Mouse (Mus musculus): ENCODE measurements around the gene Zbtb46. TPM values are rescaled to one million over a fixed set of nuclear protein-coding genes. Genes with fewer than 3 reads are reported as not detected.

Zbtb46 gene
- polyA plus RNA-seq, 1 experiment from 2014 or later: 16.4 TPM

DNA sequence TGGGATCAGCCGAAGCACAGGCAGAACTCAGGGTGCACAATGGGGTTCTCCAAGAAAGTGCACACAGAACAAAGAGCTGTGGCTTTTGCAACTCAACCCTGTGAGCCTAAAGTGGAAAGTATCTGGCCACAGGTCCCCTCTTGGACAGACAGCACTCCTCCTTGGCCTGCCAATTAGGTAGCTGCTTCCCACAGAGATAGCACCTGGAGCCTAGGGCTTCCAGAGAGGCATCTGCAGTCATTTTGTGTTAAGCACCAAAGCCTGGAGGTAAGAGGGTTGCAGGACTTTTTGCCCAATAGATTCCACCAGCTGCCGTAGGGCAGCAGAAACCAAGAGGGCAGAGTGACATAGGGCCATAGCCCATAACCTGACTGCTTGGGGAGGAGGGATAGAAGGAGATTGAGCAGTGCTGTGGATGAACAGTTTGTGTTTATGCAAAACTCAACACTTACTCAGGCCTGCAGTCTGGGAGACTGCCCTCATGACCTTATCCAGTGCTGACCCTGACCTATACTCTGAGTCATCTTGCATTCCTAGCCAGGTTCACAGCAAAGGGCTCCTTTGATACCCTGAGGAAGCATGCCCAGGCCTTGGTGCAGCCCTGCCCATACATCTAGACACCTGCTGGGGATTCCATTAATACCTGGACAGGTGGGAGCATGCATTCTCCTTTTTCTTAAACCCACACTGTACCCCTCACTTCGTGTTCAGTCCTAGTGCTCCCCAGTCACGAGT lies 68.9 kb downstream of the Zbtb46 start:
- Histone ChIP-seq H3K4me1 (no peaks in the 10 kb centered on the region; the same call in 1 of the 2 replicates), H3K9me3 (no peaks in the 10 kb centered on the region), H3K36me3 (replicated peaks) (peaks cover 69% of the 10 kb centered on the region), H3K27ac (replicated peaks) (no peak overlapping the region), H3K4me3 (no peak overlapping the region), H3K27me3 (replicated peaks; ENCODE audit: low read depth, poor library complexity, severe bottlenecking) (no peaks in the 10 kb centered on the region)
- 77% methylated on average over 4 of the region's 4 CpGs for WGBS
- no peak for DNase-seq (ENCODE audit: low spot score)

DNA sequence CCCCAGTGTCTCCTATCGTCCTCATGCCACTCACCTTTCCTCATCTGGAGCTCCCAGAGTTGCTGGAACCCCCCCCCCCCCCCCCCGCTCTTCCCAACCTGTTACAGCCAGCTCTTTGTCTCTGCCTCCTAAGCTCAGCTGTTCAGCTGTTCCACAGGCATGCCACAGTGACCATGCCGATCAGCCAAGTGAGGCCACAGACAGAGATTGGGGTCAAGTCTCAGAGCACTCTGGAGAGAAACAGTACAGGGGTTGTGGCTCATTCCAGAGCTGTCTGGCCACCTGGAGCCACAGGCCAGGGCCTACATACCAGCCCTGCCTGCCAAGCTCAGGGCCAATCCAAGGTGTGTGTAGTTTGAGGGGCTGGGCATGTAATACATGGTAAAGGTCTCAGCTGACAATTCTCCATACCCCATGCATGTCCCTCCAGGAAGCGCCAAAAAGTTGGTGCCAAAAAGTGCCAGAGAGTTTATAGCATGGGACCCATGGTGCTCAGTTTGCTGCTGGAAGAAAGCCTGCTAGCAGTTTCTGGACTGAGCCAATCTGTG lies 72.5 kb downstream of the Zbtb46 start:
- no peaks in the 10 kb centered on the region for H3K27me3 ChIP-seq (replicated peaks; ENCODE audit: low read depth, poor library complexity, severe bottlenecking)
- H3K36me3 ChIP-seq (replicated peaks): peaks cover 80% of the 10 kb centered on the region
- 75% methylated on average over 4 of the region's 4 CpGs for WGBS
- no peak overlapping the region for H3K27ac ChIP-seq (replicated peaks)
- H3K4me1 ChIP-seq: no peaks in the 10 kb centered on the region
- no peak overlapping the region for H3K4me3 ChIP-seq
- DNase-seq (ENCODE audit: low spot score): no peak
- no peaks in the 10 kb centered on the region for H3K9me3 ChIP-seq

DNA sequence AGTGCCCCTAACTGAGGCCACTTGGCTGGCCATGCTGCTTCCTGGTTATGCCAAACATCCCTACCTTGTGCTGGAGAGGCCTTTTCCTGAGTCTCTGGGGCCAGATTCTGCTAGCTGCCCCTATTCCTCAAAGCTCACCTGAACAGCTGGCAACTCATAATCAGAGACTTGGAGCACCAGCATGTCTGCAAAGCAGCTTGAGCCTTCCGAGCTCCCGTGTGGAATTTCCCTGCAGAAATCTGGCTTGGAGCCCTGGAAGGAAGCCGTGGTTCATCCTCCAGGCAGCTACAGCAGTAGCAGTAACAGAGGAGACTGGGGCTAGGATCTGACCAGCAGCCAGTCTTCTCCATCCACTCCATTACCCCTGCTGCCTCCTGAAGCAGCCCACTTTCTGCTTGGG lies 73.3 kb downstream of the Zbtb46 start:
- no peak overlapping the region for H3K27ac ChIP-seq (replicated peaks)
- no peak for DNase-seq (ENCODE audit: low spot score)
- H3K27me3 ChIP-seq (replicated peaks; ENCODE audit: low read depth, poor library complexity, severe bottlenecking): no peaks in the 10 kb centered on the region
- peaks cover 80% of the 10 kb centered on the region for H3K36me3 ChIP-seq (replicated peaks)
- no peaks in the 10 kb centered on the region for H3K4me1 ChIP-seq
- no peak overlapping the region for H3K4me3 ChIP-seq
- H3K9me3 ChIP-seq: no peaks in the 10 kb centered on the region
- 96% methylated on average over 3 of the region's 3 CpGs for WGBS

DNA sequence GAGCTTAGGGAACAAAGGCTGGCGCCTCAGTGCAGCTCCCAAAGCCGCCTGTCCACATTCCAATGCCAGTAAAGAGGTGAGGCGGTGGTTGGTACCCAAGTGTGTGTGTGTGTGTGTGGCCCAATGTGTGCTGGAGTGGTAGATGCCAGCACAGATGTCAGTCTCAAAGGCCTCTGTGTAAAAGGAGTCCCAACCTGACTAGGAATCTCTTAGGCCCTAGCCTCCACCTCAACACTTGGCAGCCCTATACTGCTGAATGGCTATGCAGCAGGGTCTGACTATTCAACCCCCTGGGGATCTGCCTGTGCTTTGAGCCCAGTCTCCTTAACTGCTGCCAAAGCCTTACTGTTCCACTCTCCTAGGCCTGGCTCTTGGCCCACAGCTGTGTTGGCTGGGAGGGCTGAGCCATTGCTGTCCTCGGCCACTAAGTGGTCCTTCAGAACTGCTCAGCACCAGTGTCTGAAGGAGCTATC lies 74.3 kb downstream of the Zbtb46 start:
- H3K4me3 ChIP-seq: no peak overlapping the region
- H3K4me1 ChIP-seq: no peaks in the 10 kb centered on the region
- DNase-seq (ENCODE audit: low spot score): peak; percentile 24
- H3K9me3 ChIP-seq: no peaks in the 10 kb centered on the region
- WGBS: 78% methylated on average over 4 of the region's 4 CpGs
- H3K27me3 ChIP-seq (replicated peaks; ENCODE audit: low read depth, poor library complexity, severe bottlenecking): no peaks in the 10 kb centered on the region
- peak overlapping the region; percentile 44; the same call in 1 of the 2 replicates for H3K27ac ChIP-seq (replicated peaks)
- peaks cover 80% of the 10 kb centered on the region for H3K36me3 ChIP-seq (replicated peaks)

DNA sequence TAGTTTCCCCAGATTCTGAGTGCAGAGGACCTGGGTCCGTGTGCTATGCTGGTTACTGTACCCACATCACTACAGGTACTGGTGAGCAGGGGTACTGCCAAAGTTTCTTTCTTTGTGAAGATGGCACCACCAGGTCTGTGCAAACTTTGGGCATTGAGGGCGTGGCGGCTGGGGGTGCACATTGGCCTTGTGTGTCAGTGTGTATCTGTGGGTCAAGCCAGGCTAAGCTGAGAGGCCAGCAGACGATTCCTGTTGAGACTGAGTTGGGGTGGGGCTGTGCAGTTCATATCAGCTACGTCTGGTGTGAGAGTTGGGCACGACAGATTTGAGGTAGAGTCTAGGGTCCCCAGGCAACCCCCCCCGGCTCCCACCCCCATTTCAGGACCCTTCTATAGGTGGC lies 74.8 kb downstream of the Zbtb46 start:
- H3K4me1 ChIP-seq: no peaks in the 10 kb centered on the region
- H3K27ac ChIP-seq (replicated peaks): 0 out of 2 replicates have a peak overlapping the region, but pooled peaks have one; percentile 44
- no peak for DNase-seq (ENCODE audit: low spot score)
- peaks cover 80% of the 10 kb centered on the region for H3K36me3 ChIP-seq (replicated peaks)
- H3K4me3 ChIP-seq: no peak overlapping the region
- no peaks in the 10 kb centered on the region for H3K9me3 ChIP-seq
- 88% methylated on average over 7 of the region's 7 CpGs for WGBS
- H3K27me3 ChIP-seq (replicated peaks; ENCODE audit: low read depth, poor library complexity, severe bottlenecking): no peaks in the 10 kb centered on the region

DNA sequence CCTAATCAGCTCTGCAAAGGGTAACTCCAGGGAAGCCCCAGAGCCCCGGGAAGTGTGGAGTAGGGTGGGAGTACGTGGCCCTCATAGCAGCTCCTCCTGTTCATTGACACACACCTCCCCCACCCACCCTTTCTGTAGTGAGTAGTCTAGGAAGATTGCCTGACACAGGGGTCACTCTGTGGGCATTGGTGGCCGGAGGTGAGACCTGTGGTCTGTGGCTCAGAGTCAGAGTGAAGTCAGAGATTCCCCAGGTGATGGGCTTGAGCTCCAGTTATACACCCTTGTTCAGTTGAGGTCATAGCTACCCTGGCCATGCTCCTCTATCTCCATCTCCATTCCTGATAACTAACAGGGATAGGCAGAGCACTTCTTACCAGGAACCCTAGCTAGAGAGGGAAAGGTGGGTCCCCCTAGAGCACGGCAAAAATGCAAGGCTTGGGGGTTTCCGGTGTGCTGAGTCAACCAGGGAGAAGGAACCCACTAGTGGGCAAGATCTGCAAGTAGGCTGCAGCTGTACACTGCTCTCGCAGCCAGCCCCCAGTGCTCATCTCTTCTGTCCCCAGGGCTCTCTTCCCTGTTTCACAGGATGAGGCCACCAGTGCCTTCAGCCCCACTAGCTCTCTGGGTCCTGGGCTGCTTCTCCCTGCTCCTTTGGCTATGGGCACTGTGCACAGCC lies 77.5 kb downstream of the Zbtb46 start:
- no peaks in the 10 kb centered on the region for H3K9me3 ChIP-seq
- no peaks in the 10 kb centered on the region for H3K27me3 ChIP-seq (replicated peaks; ENCODE audit: low read depth, poor library complexity, severe bottlenecking)
- peaks cover 96% of the 10 kb centered on the region for H3K36me3 ChIP-seq (replicated peaks)
- no peak overlapping the region for H3K27ac ChIP-seq (replicated peaks)
- no peak overlapping the region for H3K4me3 ChIP-seq
- no peaks in the 10 kb centered on the region for H3K4me1 ChIP-seq
- no peak for DNase-seq (ENCODE audit: low spot score)
- WGBS: 93% methylated on average over 6 of the region's 6 CpGs

DNA sequence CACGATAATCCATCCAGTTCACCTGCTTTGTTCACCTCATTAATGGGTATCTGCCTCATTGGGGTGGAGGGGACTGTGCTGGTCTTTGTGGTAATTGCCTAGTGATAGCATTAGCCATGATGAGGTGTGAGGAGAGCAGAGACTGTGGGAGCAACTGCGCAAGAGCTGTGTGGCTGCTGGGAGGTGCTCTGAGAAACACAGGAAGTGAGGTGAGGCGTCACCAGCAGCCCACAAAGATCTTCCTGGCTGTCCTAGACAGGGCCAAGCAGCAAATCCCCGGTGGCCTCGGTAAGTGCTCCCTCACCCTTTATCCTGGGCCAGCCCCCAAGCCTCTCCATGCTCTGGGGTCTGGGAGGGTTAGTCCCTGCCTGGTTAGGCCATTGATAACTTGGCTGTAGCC lies 78.1 kb downstream of the Zbtb46 start:
- 91% methylated on average over 5 of the region's 5 CpGs for WGBS
- DNase-seq (ENCODE audit: low spot score): no peak
- Histone ChIP-seq H3K36me3 (replicated peaks) (peaks cover 89% of the 10 kb centered on the region), H3K9me3 (no peaks in the 10 kb centered on the region), H3K27ac (replicated peaks) (no peak overlapping the region), H3K4me1 (no peaks in the 10 kb centered on the region), H3K4me3 (no peak overlapping the region), H3K27me3 (replicated peaks; ENCODE audit: low read depth, poor library complexity, severe bottlenecking) (no peaks in the 10 kb centered on the region)

DNA sequence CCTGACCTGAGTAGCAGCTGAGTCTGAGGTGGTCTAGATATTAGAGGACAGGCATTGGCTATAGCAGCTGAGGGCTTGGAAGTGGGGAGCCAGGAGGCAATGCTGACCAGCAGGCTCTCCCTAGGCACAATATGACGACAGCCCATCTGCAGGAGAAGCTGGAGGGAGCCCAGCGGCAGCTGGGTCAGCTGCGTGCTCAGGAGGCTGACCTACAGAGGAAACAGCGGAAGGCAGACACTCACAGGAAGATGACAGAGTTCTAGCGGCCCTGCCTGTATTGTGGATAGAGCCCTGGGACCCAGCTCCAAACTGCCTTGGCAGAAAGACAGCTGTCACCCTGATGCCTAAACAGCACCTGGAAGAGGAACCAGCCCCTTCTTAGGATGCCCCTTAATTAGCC lies 79.0 kb downstream of the Zbtb46 start:
- no peak for DNase-seq (ENCODE audit: low spot score)
- Histone ChIP-seq H3K27ac (replicated peaks) (no peak overlapping the region), H3K27me3 (replicated peaks; ENCODE audit: low read depth, poor library complexity, severe bottlenecking) (no peaks in the 10 kb centered on the region), H3K4me1 (no peaks in the 10 kb centered on the region), H3K4me3 (no peak overlapping the region), H3K36me3 (replicated peaks) (peaks cover 81% of the 10 kb centered on the region), H3K9me3 (no peaks in the 10 kb centered on the region)
- WGBS: 88% methylated on average over 5 of the region's 5 CpGs

DNA sequence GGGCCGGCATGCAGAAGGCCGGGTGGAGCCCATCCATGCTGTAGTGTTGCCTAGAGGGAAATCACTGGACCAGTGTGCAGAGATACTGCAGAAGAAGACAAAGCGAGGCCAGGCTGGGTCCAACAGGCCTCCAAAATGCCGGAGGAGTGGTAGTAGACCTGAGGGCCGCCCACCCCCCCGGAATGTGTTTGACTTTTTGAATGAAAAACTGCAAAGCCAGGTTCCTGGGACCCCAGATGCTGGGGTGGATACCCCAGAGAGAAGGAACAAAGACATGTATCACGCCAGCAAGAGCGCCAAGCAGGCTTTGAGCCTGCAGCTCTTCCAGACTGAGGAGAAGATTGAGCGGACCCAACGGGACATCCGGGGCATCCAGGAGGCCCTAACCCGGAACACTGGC lies 79.4 kb downstream of the Zbtb46 start, which contains the start of gene Lime1:
TSS of gene Lime1 (plus strand) at position 301 of the 400 bp plus-strand sequence.
- 94% methylated on average over 12 of the region's 12 CpGs for WGBS

DNA sequence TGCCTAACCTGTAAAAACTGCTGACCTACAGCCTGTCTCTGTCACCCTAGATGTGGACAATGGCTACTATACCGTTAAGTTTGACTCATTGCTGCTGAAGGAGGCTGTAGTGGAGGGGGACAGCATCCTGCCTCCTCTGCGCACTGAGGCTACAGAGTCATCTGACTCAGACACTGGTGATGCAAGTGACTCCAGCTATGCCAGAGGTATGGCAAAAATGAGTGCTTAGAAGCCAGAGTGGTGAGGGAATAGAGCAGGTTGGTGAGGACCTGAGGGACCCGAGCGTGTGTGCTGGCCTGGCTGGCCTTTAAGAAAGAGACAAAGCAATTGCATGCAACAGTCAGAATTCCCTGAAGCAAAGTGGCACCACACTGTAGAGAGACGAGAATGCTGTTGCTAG lies 80.5 kb downstream of the Zbtb46 start:
- Histone ChIP-seq H3K4me1 (no peaks in the 10 kb centered on the region), H3K9me3 (no peaks in the 10 kb centered on the region), H3K27me3 (replicated peaks; ENCODE audit: low read depth, poor library complexity, severe bottlenecking) (no peaks in the 10 kb centered on the region), H3K4me3 (no peak overlapping the region), H3K27ac (replicated peaks) (no peak overlapping the region), H3K36me3 (replicated peaks) (peaks cover 66% of the 10 kb centered on the region)
- WGBS: 88% methylated on average over 5 of the region's 5 CpGs
- DNase-seq (ENCODE audit: low spot score): no peak

More for the DNA sequence above, 79.4 kb downstream of the Zbtb46 start, which contains the start of gene Lime1:
- no peaks in the 10 kb centered on the region for H3K27me3 ChIP-seq (replicated peaks; ENCODE audit: low read depth, poor library complexity, severe bottlenecking)
- H3K9me3 ChIP-seq: no peaks in the 10 kb centered on the region
- H3K27ac ChIP-seq (replicated peaks): no peak within 1 kb of the TSS
- H3K4me3 ChIP-seq: no peak within 1 kb of the TSS
- DNase-seq (ENCODE audit: low spot score): no peak
- H3K4me1 ChIP-seq: no peaks in the 10 kb centered on the region
- H3K36me3 ChIP-seq (replicated peaks): peaks cover 77% of the 10 kb centered on the region

DNA sequence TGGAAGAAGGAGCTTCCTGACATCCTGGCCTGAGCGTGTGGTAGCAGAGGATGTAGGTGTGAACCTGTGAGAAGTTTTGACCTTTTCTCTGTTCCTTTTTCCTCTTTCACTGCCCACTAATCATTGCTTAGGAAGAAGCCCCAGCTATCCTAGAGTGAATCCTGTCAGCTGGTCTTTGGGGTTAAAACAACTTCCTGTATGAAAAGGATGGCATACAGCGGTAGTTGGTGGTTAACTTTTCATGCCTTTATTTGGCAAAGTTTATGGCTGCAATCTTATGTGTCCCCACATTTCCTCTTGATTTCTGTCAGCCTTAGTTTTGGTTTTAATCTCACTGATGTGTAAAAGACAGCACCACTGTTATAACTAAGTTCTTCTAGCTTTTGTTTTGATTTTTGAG lies 82.0 kb downstream of the Zbtb46 start:
- H3K4me3 ChIP-seq: no peak overlapping the region
- no peak overlapping the region for H3K27ac ChIP-seq (replicated peaks)
- DNase-seq (ENCODE audit: low spot score): no peak
- H3K27me3 ChIP-seq (replicated peaks; ENCODE audit: low read depth, poor library complexity, severe bottlenecking): no peaks in the 10 kb centered on the region
- WGBS: 85% methylated on average over 2 of the region's 2 CpGs
- H3K9me3 ChIP-seq: no peaks in the 10 kb centered on the region
- H3K36me3 ChIP-seq (replicated peaks): peaks cover 51% of the 10 kb centered on the region
- no peaks in the 10 kb centered on the region for H3K4me1 ChIP-seq

DNA sequence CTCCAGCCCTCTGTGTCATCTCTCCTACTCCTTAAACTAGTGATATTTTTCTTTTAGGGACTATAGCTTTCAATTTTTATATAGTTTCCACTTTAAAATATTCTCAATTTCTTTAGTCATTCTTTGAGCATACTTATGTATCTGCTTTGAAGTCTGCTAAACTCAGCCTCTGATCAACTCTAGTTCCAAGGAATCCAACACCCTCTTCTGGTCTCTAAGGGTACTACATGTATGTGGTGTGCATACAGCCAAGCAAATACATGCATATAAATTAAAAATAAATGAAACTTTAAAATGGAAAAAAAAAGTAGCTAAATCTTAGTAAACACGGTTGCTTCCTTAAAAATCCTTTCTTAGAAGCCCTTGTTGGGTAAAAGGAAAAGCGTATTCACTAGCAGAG lies 83.4 kb downstream of the Zbtb46 start:
- DNase-seq (ENCODE audit: low spot score): no peak
- WGBS: 92% methylated on average over 2 of the region's 2 CpGs
- Histone ChIP-seq H3K9me3 (no peaks in the 10 kb centered on the region), H3K4me3 (no peak overlapping the region), H3K4me1 (no peaks in the 10 kb centered on the region), H3K27ac (replicated peaks) (no peak overlapping the region), H3K36me3 (replicated peaks) (peaks cover 50% of the 10 kb centered on the region), H3K27me3 (replicated peaks; ENCODE audit: low read depth, poor library complexity, severe bottlenecking) (no peaks in the 10 kb centered on the region)

DNA sequence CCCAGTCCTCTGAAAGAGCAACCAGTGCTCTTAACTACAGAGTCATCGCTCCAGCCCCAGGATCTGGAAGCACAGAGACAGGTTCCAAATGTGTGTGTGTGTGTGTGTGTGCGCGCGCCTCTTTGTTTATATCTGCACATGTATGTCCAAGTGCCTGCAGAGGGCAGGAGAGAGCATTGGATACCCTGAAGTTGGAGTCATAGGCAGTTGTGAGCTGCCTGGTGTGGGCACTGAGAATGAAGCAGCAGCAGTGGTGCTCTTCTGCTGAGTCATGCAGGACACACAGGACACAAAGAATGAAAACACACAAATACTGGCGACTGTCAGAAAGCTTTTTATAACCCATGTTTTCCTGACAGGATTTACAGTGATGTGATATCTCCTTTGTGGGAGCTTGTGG lies 89.2 kb downstream of the Zbtb46 start:
- no peak for DNase-seq (ENCODE audit: low spot score)
- Histone ChIP-seq H3K36me3 (replicated peaks) (peaks cover 45% of the 10 kb centered on the region), H3K9me3 (no peaks in the 10 kb centered on the region), H3K4me3 (no peak overlapping the region), H3K27ac (replicated peaks) (no peak overlapping the region), H3K27me3 (replicated peaks; ENCODE audit: low read depth, poor library complexity, severe bottlenecking) (no peaks in the 10 kb centered on the region), H3K4me1 (peaks cover 28% of the 10 kb centered on the region)
- 96% methylated on average over 5 of the region's 5 CpGs for WGBS

All from embryonic facial prominence, embryonic 10.5 days (tissue).